Mouse (Mus musculus) cerebellum, adult (tissue): ENCODE data around the gene Mex3a.

Experiments
- ATAC-seq: cut with Nextera tagmentation; 2 replicates; pipeline ENCODE4 v1.9.2; 2017; ENCODE audit warnings: mild to moderate bottlenecking, moderate library complexity, mixed read lengths; ENCODE audit not compliant: insufficient number of reproducible peaks, low FRiP score, low TSS enrichment

Gene Mex3a

DNA sequence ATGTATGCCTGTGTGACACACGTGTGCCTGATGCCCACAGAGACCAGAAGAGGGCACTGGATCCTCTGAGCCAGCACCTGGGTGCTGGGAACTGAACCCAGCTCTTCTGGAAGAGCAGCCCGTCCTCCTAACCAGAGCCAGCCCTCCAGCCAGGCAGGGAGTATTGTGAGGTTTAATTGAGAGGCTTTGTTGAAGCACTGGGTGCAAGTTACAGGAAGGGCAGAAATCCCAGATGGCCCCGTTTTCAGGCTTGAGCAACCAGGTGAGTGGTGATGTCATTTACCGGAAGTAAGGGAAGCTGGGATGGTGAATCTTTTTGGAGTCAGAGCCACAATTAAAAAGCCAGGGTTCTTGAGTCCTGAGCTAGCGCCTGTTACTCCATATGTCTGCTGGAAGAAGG lies 7.2 kb upstream of the Mex3a start:
- no peak for ATAC-seq

GRCm38 (mm10) chr3:88526157-88527131 lies 5.8 kb upstream of the Mex3a start:
- ATAC-seq = peak; percentile 86

DNA sequence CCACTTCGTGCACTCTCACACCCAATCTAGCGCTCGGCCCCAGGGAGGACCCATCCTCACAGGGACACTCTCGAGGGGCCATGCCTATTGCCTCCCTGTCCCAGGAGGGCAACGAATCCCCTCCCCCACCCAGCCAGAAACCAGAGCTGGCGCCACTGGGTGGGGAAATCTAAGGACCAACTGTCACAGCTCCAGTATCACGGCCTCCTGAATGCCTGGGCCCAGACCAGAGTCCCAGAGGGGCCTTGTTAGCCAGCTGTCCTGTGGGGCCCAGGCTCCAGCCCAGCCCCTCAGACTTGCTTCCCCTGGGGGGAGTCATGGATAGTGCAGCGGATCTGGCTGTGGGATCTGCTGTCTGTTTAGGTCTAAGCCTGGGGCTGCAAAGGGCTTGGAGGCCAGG lies 4.6 kb upstream of the Mex3a start:
- no peak for ATAC-seq

- no peak for ATAC-seq
Observed at GRCm38 (mm10) chr3:88528646-88529045, 3.5 kb upstream of the Mex3a start.

GRCm38 (mm10) chr3:88529204-88530000 lies 2.8 kb upstream of the Mex3a start:
- ATAC-seq = no peak

DNA sequence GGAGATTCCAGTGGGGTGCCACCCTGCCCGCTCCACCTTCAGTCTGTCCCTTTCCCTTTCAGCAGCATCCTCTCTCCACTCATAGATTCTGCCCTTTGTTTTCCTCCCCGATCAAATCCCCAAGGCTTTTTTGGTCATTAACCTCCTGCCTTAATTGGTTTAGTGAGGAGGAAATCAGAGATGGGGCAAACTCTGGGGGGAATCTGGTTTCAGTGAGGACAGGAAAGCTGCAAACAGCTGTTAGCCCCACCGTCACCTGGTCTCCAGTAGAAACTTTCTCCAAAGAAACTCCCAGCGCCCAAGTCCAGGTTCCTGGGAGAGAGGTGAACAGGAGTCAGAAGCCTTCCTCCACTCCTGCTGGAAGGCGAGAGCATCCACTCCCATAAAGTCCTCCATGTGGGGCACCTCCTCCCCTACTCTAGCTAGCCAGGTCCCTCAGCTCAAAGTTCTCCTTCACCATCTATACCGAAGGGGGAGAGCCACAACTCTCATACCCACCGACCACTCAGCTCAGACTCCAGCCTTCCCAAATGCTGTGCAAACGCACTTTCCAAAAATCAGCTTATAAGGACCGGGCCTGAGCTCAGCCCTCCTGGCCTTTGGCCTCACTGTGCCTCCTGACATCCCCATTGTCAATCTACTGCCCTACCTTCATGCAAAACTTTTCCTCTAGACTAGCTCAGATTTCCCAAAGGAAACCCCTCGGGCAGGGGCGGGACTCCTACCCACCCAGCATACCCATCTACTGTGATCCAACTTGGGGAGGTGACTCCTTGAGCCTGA lies 1.9 kb upstream of the Mex3a start:
- ATAC-seq = no peak

DNA sequence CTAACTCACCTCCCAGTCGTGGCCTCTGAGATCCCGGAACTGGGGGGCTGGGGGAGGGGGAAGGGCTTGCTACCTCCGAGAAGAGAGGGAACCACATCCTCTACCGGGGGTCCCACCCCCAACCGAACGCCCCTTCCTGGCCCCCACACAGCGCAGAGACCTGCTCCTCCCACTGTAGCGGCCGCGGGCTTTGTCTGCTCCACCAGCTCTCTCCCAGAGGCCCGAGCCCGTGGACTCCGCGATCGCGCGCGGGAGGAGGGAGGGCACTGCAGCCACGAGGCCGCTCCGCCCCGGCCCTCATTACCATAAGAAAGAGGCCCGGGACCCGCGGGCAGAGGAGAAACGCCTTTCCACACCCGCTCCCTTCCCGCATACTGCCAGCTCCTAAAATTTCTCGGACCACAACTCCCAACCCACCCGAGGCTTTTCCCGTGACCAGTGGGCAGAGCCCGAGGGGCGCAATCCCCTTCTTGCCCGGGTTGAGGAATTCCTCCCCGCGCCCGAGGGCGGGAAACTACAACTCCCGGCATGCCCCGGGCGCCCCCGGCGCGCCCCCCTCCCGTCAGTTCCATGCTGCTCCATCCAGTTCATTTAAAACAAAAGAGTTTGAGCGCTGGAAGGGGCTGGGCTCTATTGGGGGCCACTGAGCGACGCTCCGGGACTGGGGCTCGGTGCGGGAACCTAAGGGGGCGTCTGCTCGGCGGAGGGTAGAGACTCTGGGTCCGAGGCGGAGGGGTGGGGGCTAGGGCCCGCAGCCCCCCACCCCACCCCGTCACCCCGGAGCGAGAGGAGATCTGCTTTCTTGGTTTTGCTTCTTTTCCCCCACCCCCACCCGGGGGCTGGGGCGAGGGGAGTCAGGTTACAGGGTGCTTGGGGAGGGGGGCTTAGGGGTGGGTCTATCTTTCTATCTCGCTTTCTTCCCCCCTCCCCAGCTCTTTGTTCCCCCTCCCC lies 572 bp upstream of the Mex3a start:
- ATAC-seq = peak; percentile 49; the same call in 1 of the 2 replicates

DNA sequence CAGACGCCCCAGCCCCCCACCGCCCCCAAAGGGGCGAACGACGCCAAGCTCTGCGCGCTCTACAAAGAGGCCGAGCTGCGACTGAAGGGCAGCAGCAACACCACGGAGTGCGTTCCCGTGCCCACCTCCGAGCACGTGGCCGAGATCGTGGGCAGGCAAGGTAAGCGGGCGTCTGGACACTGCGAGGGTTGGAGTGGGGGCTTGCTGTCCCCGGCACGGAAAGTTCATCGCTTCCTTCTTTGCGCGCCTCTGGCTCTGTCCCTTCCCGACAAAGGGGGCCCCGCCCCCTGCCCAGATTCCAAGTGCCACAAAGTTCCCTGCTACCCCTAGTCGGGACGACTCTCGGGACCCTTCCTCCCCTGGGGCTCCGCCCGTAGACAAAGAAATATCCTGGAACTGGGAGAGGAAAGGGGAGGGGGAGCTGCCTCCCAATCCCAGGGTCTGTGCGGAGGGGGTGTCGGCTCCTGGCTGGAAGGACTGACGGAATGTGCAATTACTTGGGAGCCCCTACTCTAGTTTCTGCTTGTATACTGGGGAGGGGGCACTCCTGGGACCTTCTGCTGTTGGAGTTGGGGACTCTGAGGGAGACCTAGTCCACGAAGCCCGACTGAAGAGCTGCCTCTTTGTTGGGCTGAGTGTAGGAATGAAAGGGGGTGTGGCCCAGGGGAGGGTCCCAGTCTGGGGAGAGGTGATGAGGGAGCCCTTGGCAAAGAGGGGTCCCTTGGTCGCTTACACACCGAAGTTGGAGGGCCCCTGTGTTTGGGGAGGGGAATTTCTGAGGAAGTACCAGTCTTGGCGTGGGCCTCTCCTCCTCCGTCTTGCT lies 705 bp downstream of the Mex3a start:
- no peak for ATAC-seq

DNA sequence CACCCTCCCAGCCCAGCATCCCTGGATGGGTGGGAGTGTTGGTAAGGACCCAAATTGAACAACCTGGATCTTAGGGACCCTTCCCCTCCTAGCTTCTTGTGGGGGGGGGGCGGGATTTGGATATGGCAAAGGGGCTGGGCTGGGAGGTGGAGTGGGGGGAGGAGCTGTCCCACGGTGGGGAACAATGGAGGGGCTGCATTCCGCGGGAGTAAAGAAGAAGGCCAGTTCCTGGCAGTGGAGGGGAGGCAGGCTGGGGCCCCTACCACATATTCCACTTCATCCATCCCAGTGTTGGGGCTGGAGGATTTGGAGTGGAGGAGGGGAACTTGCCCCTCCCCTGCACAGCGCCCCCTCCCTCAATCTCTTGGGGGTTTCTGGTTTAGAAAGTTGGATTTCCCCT lies 1.5 kb downstream of the Mex3a start:
- ATAC-seq = no peak

GRCm38 (mm10) chr3:88535005-88535404 lies 2.8 kb downstream of the Mex3a start:
- no peak for ATAC-seq

GRCm38 (mm10) chr3:88535527-88535926 lies 3.3 kb downstream of the Mex3a start:
- ATAC-seq = no peak

DNA sequence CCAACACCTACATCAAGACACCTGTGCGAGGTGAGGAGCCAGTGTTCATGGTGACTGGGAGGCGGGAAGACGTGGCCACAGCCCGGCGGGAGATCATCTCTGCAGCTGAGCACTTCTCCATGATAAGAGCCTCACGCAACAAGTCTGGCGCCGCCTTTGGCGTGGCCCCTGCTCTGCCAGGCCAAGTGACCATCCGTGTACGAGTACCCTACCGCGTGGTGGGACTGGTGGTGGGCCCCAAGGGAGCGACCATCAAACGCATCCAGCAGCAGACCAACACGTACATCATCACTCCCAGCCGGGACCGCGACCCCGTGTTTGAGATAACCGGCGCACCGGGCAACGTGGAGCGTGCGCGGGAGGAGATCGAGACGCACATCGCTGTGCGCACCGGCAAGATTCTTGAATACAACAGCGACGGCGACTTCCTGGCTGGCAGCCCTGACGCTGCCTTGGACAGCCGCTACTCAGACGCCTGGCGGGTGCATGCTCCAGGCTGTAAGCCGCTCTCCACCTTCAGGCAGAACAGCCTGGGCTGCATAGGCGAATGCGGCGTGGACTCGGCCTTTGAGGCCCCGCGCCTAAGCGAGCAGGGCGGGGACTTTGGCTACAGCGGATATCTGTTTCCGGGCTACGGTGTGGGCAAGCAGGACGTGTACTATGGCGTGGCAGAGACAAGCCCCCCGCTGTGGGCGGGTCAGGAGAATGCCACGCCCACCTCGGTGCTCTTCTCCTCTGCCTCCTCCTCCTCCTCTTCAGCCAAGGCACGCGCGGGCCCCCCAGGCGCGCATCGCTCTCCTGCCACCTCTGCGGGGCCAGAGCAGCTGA lies 4.1 kb downstream of the Mex3a start:
- ATAC-seq = peak; percentile 67; the same call in 1 of the 2 replicates

- ATAC-seq = no peak
Observed at GRCm38 (mm10) chr3:88537146-88537545, 5.0 kb downstream of the Mex3a start.

DNA sequence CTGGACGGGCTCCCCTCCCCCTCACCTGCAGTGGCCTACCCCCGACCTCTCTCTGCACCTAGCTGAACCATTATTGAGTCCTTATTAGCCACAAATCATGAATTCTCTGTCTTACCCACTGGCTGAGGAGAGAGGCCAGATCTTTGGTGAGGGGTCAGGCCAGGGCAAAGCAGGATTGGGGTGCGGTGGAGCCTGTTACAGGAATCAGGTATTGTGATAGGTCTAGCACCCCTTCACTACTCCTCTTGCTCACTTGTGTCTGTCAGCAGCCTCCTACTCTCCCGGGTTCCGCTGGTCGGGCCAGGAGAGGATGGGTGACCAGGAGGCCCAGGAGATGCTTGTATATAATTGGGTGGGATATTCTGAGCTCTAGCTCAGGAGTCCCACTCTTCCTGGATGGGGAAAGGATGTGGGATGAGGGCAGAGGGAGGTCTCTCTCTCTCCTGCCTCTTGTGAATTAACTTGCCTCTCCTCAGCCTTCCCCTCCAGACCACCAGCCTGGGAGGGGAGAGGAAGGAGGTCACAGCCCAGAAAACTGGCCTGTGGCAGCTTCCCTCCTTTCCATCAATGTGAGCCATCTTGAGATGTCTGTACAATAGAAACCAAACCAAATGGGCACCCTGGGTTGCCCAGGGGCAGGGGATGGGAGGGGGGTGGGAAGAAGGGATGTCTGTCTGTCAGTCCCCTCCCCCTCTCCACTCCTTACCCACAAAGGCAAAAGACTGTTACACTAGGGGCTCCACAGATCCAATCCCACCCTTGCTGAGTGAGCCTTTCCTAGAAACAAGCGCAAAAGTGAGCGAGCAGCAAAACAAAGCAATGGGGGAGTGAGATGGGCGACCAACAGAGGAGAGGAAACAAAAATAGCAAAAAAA lies 6.3 kb downstream of the Mex3a start:
- ATAC-seq = no peak

- ATAC-seq = no peak
Observed at GRCm38 (mm10) chr3:88539397-88539796, 7.2 kb downstream of the Mex3a start.

DNA sequence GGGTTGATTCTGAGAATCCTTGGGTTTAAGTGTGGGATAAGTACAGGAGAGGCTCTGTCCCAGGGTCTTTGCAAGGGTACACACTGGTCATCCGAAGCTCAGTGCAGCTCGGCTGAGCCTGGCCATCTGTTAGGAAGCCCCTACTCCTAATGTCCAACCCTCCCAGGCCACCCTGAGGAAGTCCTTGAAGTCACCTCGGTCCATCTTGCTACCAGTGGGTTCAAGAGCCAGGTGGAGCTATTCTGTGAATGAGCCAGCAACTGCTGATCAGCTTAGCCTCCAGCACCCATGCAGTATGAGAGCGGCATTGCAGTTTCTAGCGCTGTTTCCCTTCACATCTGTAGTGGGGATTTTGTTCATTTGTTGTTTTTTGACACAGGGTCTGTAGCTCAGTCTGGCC lies 7.9 kb downstream of the Mex3a start:
- no peak for ATAC-seq
